8 mouse cellular contexts compared by ENCODE assay signal in the genomic region with DNA sequence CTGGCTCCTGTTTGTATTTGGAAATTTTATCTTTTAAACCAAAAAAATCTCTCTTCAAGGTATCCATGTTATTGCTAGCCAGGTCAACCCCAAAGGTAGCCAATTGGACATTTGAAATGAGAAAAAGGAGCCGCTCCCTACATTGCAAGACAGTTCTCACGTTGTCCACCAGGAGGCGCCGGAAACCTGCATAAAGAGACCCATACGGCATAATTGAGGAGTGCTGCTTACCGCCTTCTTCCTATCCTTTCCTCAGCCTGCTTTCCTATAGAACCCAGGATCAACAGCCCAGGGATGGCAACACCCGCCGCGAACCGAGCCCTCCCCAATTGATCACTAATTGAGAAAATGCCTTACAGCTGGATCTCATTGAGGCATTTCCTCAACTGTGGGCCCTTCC. TPM values are rescaled to one million over a fixed set of nuclear protein-coding genes. Genes with fewer than 3 reads are reported as not detected.
DNase-seq lines count a peak whose midpoint lies in the region; ATAC-seq and TF ChIP-seq lines count a peak whose summit lies in the region.

No protein-coding gene starts in this region.

- 2% methylated on average over 10 of the region's 10 CpGs for WGBS in embryonic facial prominence, embryonic 14.5 days
- WGBS in lung, adult 2 months, result under 1% methylated on average over 10 of the region's 10 CpGs

- ATAC-seq in G1E (ENCODE audit: extremely low read depth, insufficient number of reproducible peaks, low FRiP score, poor library complexity, severe bottlenecking), result no peak
- 0 out of 2 replicates have a peak, but pooled peaks have one; percentile 24 for ATAC-seq in embryonic facial prominence, embryonic 14.5 days (ENCODE audit: low read depth)

- H3K36me3 ChIP-seq in G1E (replicated peaks), result no peaks in the 10 kb centered on the region
- H3K36me3 ChIP-seq in embryonic facial prominence, embryonic 14.5 days (ENCODE audit: control insufficient read depth, insufficient read depth, low read length), result no peaks in the 10 kb centered on the region

- peaks cover 12% of the 10 kb centered on the region for H3K4me1 ChIP-seq in G1E (ENCODE audit: insufficient read depth, low read depth, low read length)
- H3K4me1 ChIP-seq in bone marrow macrophage, adult 2 months (ENCODE audit: control insufficient read depth, insufficient read depth, low read length), result peaks cover 13% of the 10 kb centered on the region
- H3K4me1 ChIP-seq in embryonic facial prominence, embryonic 14.5 days (ENCODE audit: control insufficient read depth, insufficient read depth, low read length), result no peaks in the 10 kb centered on the region
- H3K4me1 ChIP-seq in lung, adult 2 months (ENCODE audit: control insufficient read depth, insufficient read depth, low read length), result peaks cover 3% of the 10 kb centered on the region; the same call in 1 of the 2 replicates

- peak; percentile 49 for DNase-seq in G1E (ENCODE audit: low spot score)
- DNase-seq in embryonic facial prominence, embryonic 14.5 days (ENCODE audit: low spot score), result peak; percentile 86
- DNase-seq in heart, adult 8-10 months (ENCODE audit: low spot score), result peak; percentile 85
- peak; percentile 79 to 91 for DNase-seq in kidney, postnatal 36 days
- peak; percentile 85 for DNase-seq in lung, adult 2 months
- DNase-seq in right cerebral cortex, adult 2 months (ENCODE audit: low spot score in 2 of 2), result peak; percentile 91 to 93
- DNase-seq in urinary bladder, postnatal 10 days (ENCODE audit: low spot score), result peak; percentile 57

- no peak overlapping the region for H3K4me2 ChIP-seq in embryonic facial prominence, embryonic 14.5 days (ENCODE audit: low read depth, low read length)

- no peak overlapping the region for H3K4me3 ChIP-seq in G1E (ENCODE audit: low read depth, low read length)
- H3K4me3 ChIP-seq in bone marrow macrophage, adult 2 months (ENCODE audit: insufficient read depth, low read length), result no peak overlapping the region
- no peak overlapping the region for H3K4me3 ChIP-seq in embryonic facial prominence, embryonic 14.5 days (ENCODE audit: low read depth, low read length)
- H3K4me3 ChIP-seq in lung, adult 2 months (replicated peaks; ENCODE audit: extremely low read depth, low read depth, low read length), result no peak overlapping the region

- H3K9ac ChIP-seq in embryonic facial prominence, embryonic 14.5 days (ENCODE audit: low read depth, low read length), result no peak overlapping the region

- no peak overlapping the region for H3K27ac ChIP-seq in bone marrow macrophage, adult 2 months (ENCODE audit: insufficient read depth, low read depth, low read length)
- no peak overlapping the region for H3K27ac ChIP-seq in embryonic facial prominence, embryonic 14.5 days (replicated peaks; ENCODE audit: low read depth, low read length)

- no peak for TF ChIP-seq POLR2A in bone marrow macrophage, adult 2 months (IDR thresholded peaks at IDR 0.05; ENCODE audit: borderline replicate concordance, low read depth, low read length)
- TF ChIP-seq POLR2A in lung, adult 2 months (IDR thresholded peaks at IDR 0.05; ENCODE audit: borderline replicate concordance, extremely low read depth, low read depth, low read length), result no peak

- H3K27me3 ChIP-seq in G1E (ENCODE audit: insufficient read depth, low read length), result peaks cover 18% of the 10 kb centered on the region; the same call in 1 of the 2 replicates
- H3K27me3 ChIP-seq in embryonic facial prominence, embryonic 14.5 days (replicated peaks; ENCODE audit: control insufficient read depth, insufficient read depth, low read length), result no peaks in the 10 kb centered on the region

- H3K9me3 ChIP-seq in G1E (replicated peaks), result peaks cover under 1% of the 10 kb centered on the region; the same call in 1 of the 2 replicates
- H3K9me3 ChIP-seq in embryonic facial prominence, embryonic 14.5 days (ENCODE audit: control insufficient read depth, low read length), result no peaks in the 10 kb centered on the region

- peak; percentile 86 for TF ChIP-seq CTCF in G1E (IDR thresholded peaks at IDR 0.05; ENCODE audit: low read depth, low read length)
- TF ChIP-seq CTCF in bone marrow macrophage, adult 2 months (IDR thresholded peaks at IDR 0.05; ENCODE audit: low read depth, low read length), result peak; percentile 97
- peak; percentile 94 for TF ChIP-seq CTCF in lung, adult 2 months (IDR thresholded peaks at IDR 0.05; ENCODE audit: insufficient read depth, low read length)

RNA-seq across cellular contexts. Expression of a gene that starts 16.2 kb away (rescaled TPM):
- total RNA-seq in G1E (2014; fragmentation: Nextera tagmentation) (not detected in 2 replicates), G1E (2017) (not detected in 2 replicates)
- polyA plus RNA-seq in G1E (2012), result not detected in 2 replicates
- not detected in 2 replicates for polyA plus RNA-seq in bone marrow macrophage, adult 2 months (2012; ENCODE audit: insufficient read depth, insufficient read length, missing spikeins)
- 69.1 and 105 TPM in 2 replicates for polyA plus RNA-seq in embryonic facial prominence, embryonic 14.5 days (2014; fragmentation: Nextera tagmentation; extraction: Ambion mirVana)
- 1 to 10 TPM in 3 of 4 experiments, under 1 TPM in 1; 0.92 to 3.0 (median 1.5) TPM for total RNA-seq in heart, adult 8-10 months (2022)
- polyA plus RNA-seq in lung, adult 2 months (2012; rRNA removed), result 128 and 147 TPM in 2 replicates

RNA-seq across cellular contexts. Expression of a gene that starts 34.0 kb away (rescaled TPM):
- total RNA-seq in G1E (2014; fragmentation: Nextera tagmentation), result not detected in 2 replicates
- total RNA-seq in G1E (2017), result 0.05 TPM in 1 of 2 replicates, not detected in the other
- polyA plus RNA-seq in G1E (2012), result not detected in 2 replicates
- not detected in 2 replicates for polyA plus RNA-seq in bone marrow macrophage, adult 2 months (2012; ENCODE audit: insufficient read depth, insufficient read length, missing spikeins)
- 0.25 and 1.7 TPM in 2 replicates for polyA plus RNA-seq in embryonic facial prominence, embryonic 14.5 days (2014; fragmentation: Nextera tagmentation; extraction: Ambion mirVana)
- total RNA-seq in heart, adult 8-10 months (2022), result under 1 TPM in 1 of 4 experiments, not detected in 3; 0.06 TPM
- polyA plus RNA-seq in lung, adult 2 months (2012; rRNA removed), result 0.05 and 32.9 TPM in 2 replicates

RNA-seq across cellular contexts. Expression of a gene that starts 39.9 kb away (rescaled TPM):
- not detected in 2 replicates for total RNA-seq in G1E (2014; fragmentation: Nextera tagmentation)
- total RNA-seq in G1E (2017), result not detected in 2 replicates
- polyA plus RNA-seq in G1E (2012), result 0.04 TPM in 1 of 2 replicates, not detected in the other
- polyA plus RNA-seq in bone marrow macrophage, adult 2 months (2012; ENCODE audit: insufficient read depth, insufficient read length, missing spikeins), result not detected in 2 replicates
- polyA plus RNA-seq in embryonic facial prominence, embryonic 14.5 days (2014; fragmentation: Nextera tagmentation; extraction: Ambion mirVana), result 61.0 and 70.0 TPM in 2 replicates
- total RNA-seq in heart, adult 8-10 months (2022), result 1 to 10 TPM; 1.9 to 3.9 (median 2.5) TPM
- 62.6 and 63.8 TPM in 2 replicates for polyA plus RNA-seq in lung, adult 2 months (2012; rRNA removed)

RNA-seq across cellular contexts. Expression of a gene that starts 48.0 kb away (rescaled TPM):
- total RNA-seq in G1E (2014; fragmentation: Nextera tagmentation) (not detected in 2 replicates), G1E (2017) (0.12 TPM in 1 of 2 replicates, not detected in the other)
- not detected in 2 replicates for polyA plus RNA-seq in G1E (2012)
- not detected in 2 replicates for polyA plus RNA-seq in bone marrow macrophage, adult 2 months (2012; ENCODE audit: insufficient read depth, insufficient read length, missing spikeins)
- polyA plus RNA-seq in embryonic facial prominence, embryonic 14.5 days (2014; fragmentation: Nextera tagmentation; extraction: Ambion mirVana), result 8.9 and 9.2 TPM in 2 replicates
- not detected for total RNA-seq in heart, adult 8-10 months (2022)
- 24.6 and 32.7 TPM in 2 replicates for polyA plus RNA-seq in lung, adult 2 months (2012; rRNA removed)

Comparison
In these comparisons a context has a peak if more than half of its experiments do, and no peak if none do; other contexts are left out.
1. RNA of a gene that starts 16.2 kb away (polyA plus RNA-seq): 128 to 147 TPM in lung, adult 2 months and 69.1 to 105 TPM in embryonic facial prominence, embryonic 14.5 days; not detected in bone marrow macrophage, adult 2 months and not detected in G1E; every median in the first group is over 10 times any median in the second.
2. RNA of a gene that starts 39.9 kb away (polyA plus RNA-seq): 61.0 to 70.0 TPM in embryonic facial prominence, embryonic 14.5 days and 62.6 to 63.8 TPM in lung, adult 2 months; 0.04 TPM in G1E and not detected in bone marrow macrophage, adult 2 months; every median in the first group is over 10 times any median in the second.
3. Peak in every context shown above with its lines, with median percentiles within 50 percentile points of each other: DNase-seq and CTCF ChIP-seq.